Mouse (Mus musculus) adipocyte (in vitro differentiated cells): ENCODE data around the gene Ankrd65.

Source experiments
- DNase-seq: peaks from one replicate; pipeline ENCODE4 v3.0.0-alpha.2; 2016; ENCODE audit warnings: low spot score

The Ankrd65 gene

DNA sequence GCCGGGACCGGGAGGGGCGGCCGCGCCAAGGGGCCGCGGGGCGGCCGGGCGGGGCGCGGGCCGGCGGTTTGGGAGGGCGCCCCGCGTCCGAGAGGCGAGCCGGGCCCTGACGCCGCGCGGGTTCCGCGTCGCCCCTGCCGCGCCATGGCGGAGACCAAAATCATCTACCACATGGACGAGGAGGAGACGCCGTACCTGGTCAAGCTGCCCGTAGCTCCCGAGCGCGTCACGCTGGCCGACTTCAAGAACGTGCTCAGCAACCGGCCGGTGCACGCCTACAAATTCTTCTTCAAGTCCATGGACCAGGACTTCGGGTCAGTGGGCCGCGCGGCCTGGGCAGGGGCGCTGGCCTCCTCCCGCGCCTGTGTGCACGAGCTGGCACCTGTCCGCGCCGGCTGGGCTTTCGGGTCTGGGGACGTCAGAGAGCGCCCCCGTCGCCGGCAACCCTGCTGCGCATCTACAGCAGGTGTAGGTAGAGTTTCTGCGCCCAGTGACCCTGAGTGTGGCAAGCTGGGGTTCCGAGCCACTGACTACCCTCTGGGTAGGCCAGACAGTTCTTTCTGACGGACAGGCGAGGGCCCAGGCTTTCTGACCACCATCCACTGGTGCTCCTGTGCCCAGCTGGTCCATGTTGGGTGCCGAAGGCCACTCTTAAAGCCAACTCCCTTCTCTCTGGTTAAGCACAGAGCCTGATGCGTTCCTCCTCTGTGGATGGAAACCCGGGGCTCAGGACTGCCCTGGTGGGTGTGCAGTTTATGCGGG, 57.5 kb downstream of the Ankrd65 start:
- DNase-seq, result peak; percentile 27

DNA sequence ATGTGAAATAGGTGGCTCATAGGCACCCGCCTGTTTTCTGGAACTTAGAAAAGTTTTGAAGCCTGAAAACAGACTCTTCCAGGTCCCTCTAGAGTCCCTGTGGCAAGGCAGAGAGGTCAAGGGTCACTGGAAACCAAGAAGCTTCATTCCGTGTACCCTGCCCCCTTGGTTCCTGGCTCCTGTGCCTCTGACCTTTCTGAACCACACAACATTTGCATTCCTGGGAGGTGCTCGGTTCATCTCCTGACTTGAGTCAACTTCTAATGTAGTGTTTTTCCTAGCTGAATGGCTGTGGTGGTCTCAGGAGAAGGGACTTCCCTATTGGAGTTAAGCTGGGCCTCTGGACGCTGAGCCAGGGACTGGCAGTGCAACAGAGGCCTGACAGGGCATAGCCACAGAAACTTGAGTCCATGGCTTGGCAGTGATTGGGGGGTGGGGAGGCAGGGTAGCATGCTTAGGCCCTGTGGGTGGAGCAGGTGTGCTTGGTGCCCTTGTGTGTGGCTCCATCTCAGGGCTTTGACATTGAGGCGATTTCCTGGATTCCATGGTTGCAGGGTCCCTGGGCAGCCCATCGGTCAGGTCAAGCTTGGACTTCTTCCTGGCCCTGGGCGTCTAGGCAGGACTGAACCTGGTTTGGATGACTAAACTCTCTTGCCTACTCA, 58.3 kb downstream of the Ankrd65 start:
- peak; percentile 31 for DNase-seq
